ENCODE assay signal across 9 mouse cellular contexts in genomic region chr19:9081311-9082190, GRCm38 (mm10). TPM values are rescaled to one million over a fixed set of nuclear protein-coding genes. Genes with fewer than 3 reads are reported as not detected.
DNase-seq lines count a peak whose midpoint lies in the region; ATAC-seq lines count a peak whose summit lies in the region.
"Had no signal": no experiment of that assay in that cellular context is flagged by ENCODE, and none has a peak within 500 bp of the region (broad histone marks: within the 10 kb centered on the region; RNA-seq: fewer than 3 reads in every experiment).

No protein-coding gene starts in this region.

- peak overlapping the region; percentile 70 for H3K27ac ChIP-seq in intestine, embryonic 16.5 days (ENCODE audit: low read length)
- no peak overlapping the region for H3K27ac ChIP-seq in midbrain, embryonic 13.5 days

- no peaks in the 10 kb centered on the region for H3K9me3 ChIP-seq in intestine, embryonic 16.5 days (ENCODE audit: control insufficient read depth, low read length)
- H3K9me3 ChIP-seq in midbrain, embryonic 13.5 days = no peaks in the 10 kb centered on the region

- H3K27me3 ChIP-seq in intestine, embryonic 16.5 days (replicated peaks; ENCODE audit: control insufficient read depth, insufficient read depth, low read length) = no peaks in the 10 kb centered on the region
- H3K27me3 ChIP-seq in midbrain, embryonic 13.5 days = no peaks in the 10 kb centered on the region

- 63% methylated on average over 14 of the region's 14 CpGs for WGBS in intestine, embryonic 16.5 days
- 85% methylated on average over 14 of the region's 14 CpGs for WGBS in midbrain, embryonic 13.5 days

- peak; percentile 58 for ATAC-seq in intestine, embryonic 16.5 days
- peak; percentile 50; the same call in 1 of the 2 replicates for ATAC-seq in midbrain, embryonic 13.5 days

- no peak overlapping the region for H3K4me2 ChIP-seq in intestine, embryonic 16.5 days (ENCODE audit: low read depth, low read length)
- no peak overlapping the region for H3K4me2 ChIP-seq in midbrain, embryonic 13.5 days (replicated peaks)

- H3K4me3 ChIP-seq in intestine, embryonic 16.5 days (ENCODE audit: low read length) = no peak overlapping the region; the same call in 1 of the 2 replicates
- H3K4me3 ChIP-seq in midbrain, embryonic 13.5 days (replicated peaks) = no peak overlapping the region

- peaks cover 22% of the 10 kb centered on the region for H3K4me1 ChIP-seq in intestine, embryonic 16.5 days (ENCODE audit: control insufficient read depth, insufficient read depth, low read length)
- peaks cover 10% of the 10 kb centered on the region; the same call in 1 of the 2 replicates for H3K4me1 ChIP-seq in midbrain, embryonic 13.5 days (replicated peaks)

- peak; percentile 91 for DNase-seq in heart, adult 11 months
- no peak for DNase-seq in heart, adult 8-10 months (ENCODE audit: low spot score)
- peak; percentile 93 for DNase-seq in R1 (ENCODE audit: low read depth, low spot score)
- no peak for DNase-seq in layer of hippocampus, adult 18-20 months (ENCODE audit: low spot score in 2 of 2)
- no peak for DNase-seq in right cerebral cortex, postnatal 25 days
- DNase-seq in urinary bladder, adult 2 months (ENCODE audit: low spot score) = no peak

- no peaks in the 10 kb centered on the region for H3K36me3 ChIP-seq in intestine, embryonic 16.5 days (ENCODE audit: control insufficient read depth, insufficient read depth, low read length)
- no peaks in the 10 kb centered on the region for H3K36me3 ChIP-seq in midbrain, embryonic 13.5 days

- H3K9ac ChIP-seq in intestine, embryonic 16.5 days (ENCODE audit: low read depth, low read length) = no peak overlapping the region; the same call in 1 of the 2 replicates
- 0 out of 2 replicates have a peak overlapping the region, but pooled peaks have one; percentile 39 for H3K9ac ChIP-seq in midbrain, embryonic 13.5 days (replicated peaks)

RNA-seq across cellular contexts. Expression of gene Scgb1a1, which starts 6.2 kb away (rescaled TPM):
- total RNA-seq in heart, adult 8-10 months (2022) = 10 to 100 TPM in 1 of 4 experiments, not detected in 3; 44.8 TPM
- not detected in 2 replicates for polyA plus RNA-seq in intestine, embryonic 16.5 days (2015; fragmentation: Nextera tagmentation; extraction: Ambion mirVana)
- not detected in 2 replicates for polyA plus RNA-seq in midbrain, embryonic 13.5 days (2015; fragmentation: Nextera tagmentation; extraction: Ambion mirVana)
- total RNA-seq in layer of hippocampus, adult 18-20 months (2021) = not detected
- 0.23 TPM in 1 of 2 replicates, not detected in the other for polyA plus RNA-seq in urinary bladder, adult 2 months (2012; rRNA removed)
- total RNA-seq: common myeloid progenitor, adult 5-6 weeks had no signal

RNA-seq across cellular contexts. Expression of gene Asrgl1, which starts 53.9 kb away (rescaled TPM):
- 10 to 100 TPM; 31.9 to 37.3 (median 37.2) TPM for total RNA-seq in heart, adult 8-10 months (2022)
- polyA plus RNA-seq in intestine, embryonic 16.5 days (2015; fragmentation: Nextera tagmentation; extraction: Ambion mirVana) = 7.2 and 10.4 TPM in 2 replicates
- 13.6 and 17.2 TPM in 2 replicates for polyA plus RNA-seq in midbrain, embryonic 13.5 days (2015; fragmentation: Nextera tagmentation; extraction: Ambion mirVana)
- 100 to 1,000 TPM; 151 to 160 TPM for total RNA-seq in layer of hippocampus, adult 18-20 months (2021)
- polyA plus RNA-seq in urinary bladder, adult 2 months (2012; rRNA removed) = 2.7 and 4.5 TPM in 2 replicates

Comparison
In these comparisons a context has a peak if more than half of its experiments do, and no peak if none do; other contexts are left out.
1. DNase-seq: peak in heart, adult 11 months (single experiment) and R1 (single experiment); none in heart, adult 8-10 months (single experiment), layer of hippocampus, adult 18-20 months (0 of 2), right cerebral cortex, postnatal 25 days (single experiment) and urinary bladder, adult 2 months (single experiment).